Mouse (Mus musculus) kidney, embryonic 14.5 days (tissue): ENCODE results near the gene Tram1l1. TPM values are rescaled to one million over a fixed set of nuclear protein-coding genes. Genes with fewer than 3 reads are reported as not detected.

Experiments used
- ATAC-seq: fragments of 200-750 bp; cut with Nextera tagmentation; 2 replicates; pipeline ENCODE4 v1.8.0; 2017; ENCODE audit warnings: moderate number of reproducible peaks, mild to moderate bottlenecking, moderate TSS enrichment, moderate library complexity; ENCODE audit not compliant: low FRiP score, low TSS enrichment
- H3K27ac ChIP-seq: fragments of 300-500 bp; sonication (generic); 2 replicates; pipeline ENCODE4 v1.5.1; 2014; ENCODE audit warnings: low read depth, mild to moderate bottlenecking, low read length, moderate library complexity, mixed read lengths
- H3K27me3 ChIP-seq: fragments of 300-500 bp; sonication (generic); 2 replicates; pipeline ENCODE4 v1.6.1; 2014; ENCODE audit warnings: mild to moderate bottlenecking, low read length; ENCODE audit not compliant: control insufficient read depth, insufficient read depth
- H3K36me3 ChIP-seq: fragments of 300-500 bp; sonication (generic); 2 replicates; pipeline ENCODE4 v1.6.1; 2014; ENCODE audit warnings: low read length, mixed read lengths; ENCODE audit not compliant: control insufficient read depth, insufficient read depth
- H3K4me1 ChIP-seq: fragments of 300-500 bp; sonication (generic); 2 replicates; pipeline ENCODE4 v1.6.1; 2014; ENCODE audit warnings: low read length, mixed read lengths; ENCODE audit not compliant: control insufficient read depth, insufficient read depth
- H3K4me2 ChIP-seq: fragments of 300-500 bp; sonication (generic); replicated peaks from 2 replicates; pipeline ENCODE4 v1.6.1; 2014; ENCODE audit warnings: low read depth, mild to moderate bottlenecking, low read length
- H3K4me3 ChIP-seq: fragments of 300-500 bp; sonication (generic); 2 replicates; pipeline ENCODE4 v1.5.1; 2014; ENCODE audit warnings: mild to moderate bottlenecking, low read length
- H3K9ac ChIP-seq: fragments of 300-500 bp; sonication (generic); 2 replicates; pipeline ENCODE4 v1.6.1; 2014; ENCODE audit warnings: low read depth, mild to moderate bottlenecking, low read length, moderate library complexity
- H3K9me3 ChIP-seq: fragments of 300-500 bp; sonication (generic); 2 replicates; pipeline ENCODE4 v1.6.1; 2016; ENCODE audit warnings: low read length; ENCODE audit not compliant: control insufficient read depth
- WGBS: fragments of 180-500 bp; shearing (Covaris S2); extraction: QIAGEN DNeasy Blood & Tissue Kit; methylation state at CpG from one replicate; pipeline ENCODE4 v1.1.7; 2014; 5-methylcytosine and 5-hydroxymethylcytosine counted together
- polyA plus RNA-seq: library from polyadenylated mRNA; unstranded; fragments of >200 nt; fragmentation: Nextera tagmentation; extraction: Ambion mirVana; gene quantifications from 2 replicates; pipeline ENCODE4 v1.2.1, GENCODE M21; 2014

Tram1l1 gene
- polyA plus RNA-seq, 1 experiment from 2014 or later: 9.0 TPM

- Histone ChIP-seq H3K36me3 (no peaks in the 10 kb centered on the region), H3K27ac (no peak overlapping the region), H3K9me3 (no peaks in the 10 kb centered on the region), H3K27me3 (no peaks in the 10 kb centered on the region), H3K4me3 (no peak overlapping the region), H3K9ac (no peak overlapping the region), H3K4me1 (no peaks in the 10 kb centered on the region), H3K4me2 (no peak overlapping the region)
- WGBS: 88% methylated on average over 3 of the region's 3 CpGs
- no peak for ATAC-seq
Measured at GRCm38 (mm10) chr3:124357533-124357932, 36.9 kb downstream of the Tram1l1 start.

DNA sequence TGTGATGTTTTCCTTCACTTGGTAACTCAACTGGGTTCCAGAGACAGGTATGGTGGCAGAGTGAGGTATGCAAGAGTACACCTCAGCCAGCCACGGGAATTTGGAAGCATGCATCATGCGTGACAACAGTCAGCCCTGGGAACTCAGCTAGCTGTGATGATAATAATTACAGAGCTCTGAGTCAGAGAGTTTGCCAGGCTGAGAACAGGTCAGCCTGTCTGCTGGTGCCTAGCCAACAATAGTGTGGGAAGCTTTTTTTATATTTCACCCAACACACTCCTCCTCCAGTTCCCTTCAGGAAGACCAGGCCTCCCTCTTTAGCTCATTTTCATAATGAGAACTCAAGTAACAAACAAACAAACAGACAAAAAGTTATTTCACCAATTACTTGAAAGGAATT, 51.4 kb downstream of the Tram1l1 start:
- no peaks in the 10 kb centered on the region for H3K9me3 ChIP-seq
- H3K36me3 ChIP-seq: no peaks in the 10 kb centered on the region
- no peak overlapping the region for H3K9ac ChIP-seq
- 90% methylated on average over 2 of the region's 2 CpGs for WGBS
- no peaks in the 10 kb centered on the region for H3K27me3 ChIP-seq
- no peak overlapping the region for H3K27ac ChIP-seq
- no peak overlapping the region for H3K4me3 ChIP-seq
- H3K4me1 ChIP-seq: no peaks in the 10 kb centered on the region
- no peak for ATAC-seq
- H3K4me2 ChIP-seq: no peak overlapping the region

Other genes with a start within 250 kb of the Tram1l1 start
- gene 1700006A11Rik, start 105.2 kb downstream of the Tram1l1 start, polyA plus RNA-seq: not detected in 2 replicates